Mouse (Mus musculus): ENCODE results near the gene Slc6a16. TPM values are rescaled to one million over a fixed set of nuclear protein-coding genes. Genes with fewer than 3 reads are reported as not detected.

The Slc6a16 gene
- polyA plus RNA-seq, 1 experiment from 2014 or later: 0.11 TPM

Other genes with a start within 250 kb of the Slc6a16 start
- gene Irf3, start 243.4 kb upstream of the Slc6a16 start, polyA plus RNA-seq (2014; fragmentation: Nextera tagmentation; extraction: Ambion mirVana): 67.1 and 72.3 TPM in 2 replicates
- gene Bcl2l12, start 242.4 kb upstream of the Slc6a16 start, polyA plus RNA-seq (2014; fragmentation: Nextera tagmentation; extraction: Ambion mirVana): 51.6 and 52.9 TPM in 2 replicates
- 54.7 and 57.6 TPM in 2 replicates for gene Scaf1, start 224.7 kb upstream of the Slc6a16 start, polyA plus RNA-seq (2014; fragmentation: Nextera tagmentation; extraction: Ambion mirVana)
- 17.7 and 20.0 TPM in 2 replicates for gene Rras, start 223.1 kb upstream of the Slc6a16 start, polyA plus RNA-seq (2014; fragmentation: Nextera tagmentation; extraction: Ambion mirVana)
- gene Prr12, start 188.2 kb upstream of the Slc6a16 start, polyA plus RNA-seq (2014; fragmentation: Nextera tagmentation; extraction: Ambion mirVana): 12.9 and 13.2 TPM in 2 replicates
- 59.3 and 65.1 TPM in 2 replicates for gene Nosip, start 178.7 kb upstream of the Slc6a16 start, polyA plus RNA-seq (2014; fragmentation: Nextera tagmentation; extraction: Ambion mirVana)
- gene Prrg2, start 178.4 kb upstream of the Slc6a16 start, polyA plus RNA-seq (2014; fragmentation: Nextera tagmentation; extraction: Ambion mirVana): 14.8 and 16.2 TPM in 2 replicates
- gene Rcn3, start 148.9 kb upstream of the Slc6a16 start, polyA plus RNA-seq (2014; fragmentation: Nextera tagmentation; extraction: Ambion mirVana): 142 and 151 TPM in 2 replicates
- gene Fcgrt, start 137.2 kb upstream of the Slc6a16 start, polyA plus RNA-seq (2014; fragmentation: Nextera tagmentation; extraction: Ambion mirVana): 11.3 and 12.8 TPM in 2 replicates
- gene Rps11, start 116.6 kb upstream of the Slc6a16 start, polyA plus RNA-seq (2014; fragmentation: Nextera tagmentation; extraction: Ambion mirVana): 1,454 and 1,462 TPM in 2 replicates
- 1,071 and 1,190 TPM in 2 replicates for gene Rpl13a, start 112.3 kb upstream of the Slc6a16 start, polyA plus RNA-seq (2014; fragmentation: Nextera tagmentation; extraction: Ambion mirVana)
- gene Gm45713, start 104.9 kb upstream of the Slc6a16 start, polyA plus RNA-seq (2014; fragmentation: Nextera tagmentation; extraction: Ambion mirVana): 0.21 and 0.30 TPM in 2 replicates
- 0.76 and 0.85 TPM in 2 replicates for gene Flt3l, start 104.7 kb upstream of the Slc6a16 start, polyA plus RNA-seq (2014; fragmentation: Nextera tagmentation; extraction: Ambion mirVana)
- gene Pih1d1, start 86.8 kb upstream of the Slc6a16 start, polyA plus RNA-seq (2014; fragmentation: Nextera tagmentation; extraction: Ambion mirVana): 98.4 and 108 TPM in 2 replicates
- gene Aldh16a1, start 86.5 kb upstream of the Slc6a16 start, polyA plus RNA-seq (2014; fragmentation: Nextera tagmentation; extraction: Ambion mirVana): 34.2 and 37.6 TPM in 2 replicates
- gene Slc17a7, start 77.1 kb upstream of the Slc6a16 start, polyA plus RNA-seq (2014; fragmentation: Nextera tagmentation; extraction: Ambion mirVana): 2.3 and 3.6 TPM in 2 replicates
- gene Gfy, start 61.5 kb upstream of the Slc6a16 start, polyA plus RNA-seq (2014; fragmentation: Nextera tagmentation; extraction: Ambion mirVana): not detected in 2 replicates
- not detected in 2 replicates for gene Pth2, start 60.1 kb upstream of the Slc6a16 start, polyA plus RNA-seq (2014; fragmentation: Nextera tagmentation; extraction: Ambion mirVana)
- gene Ccdc155, start 36.2 kb upstream of the Slc6a16 start, polyA plus RNA-seq (2014; fragmentation: Nextera tagmentation; extraction: Ambion mirVana): 0.27 and 0.47 TPM in 2 replicates
- gene Dkkl1, start 28.9 kb upstream of the Slc6a16 start, polyA plus RNA-seq (2014; fragmentation: Nextera tagmentation; extraction: Ambion mirVana): 3.1 and 5.2 TPM in 2 replicates
- 247 and 252 TPM in 2 replicates for gene Tead2, start 25.3 kb upstream of the Slc6a16 start, polyA plus RNA-seq (2014; fragmentation: Nextera tagmentation; extraction: Ambion mirVana)
- gene Cd37, start 2.0 kb upstream of the Slc6a16 start, polyA plus RNA-seq (2014; fragmentation: Nextera tagmentation; extraction: Ambion mirVana): 0.74 and 0.76 TPM in 2 replicates
- gene Slc6a21, start 36.4 kb downstream of the Slc6a16 start, polyA plus RNA-seq (2014; fragmentation: Nextera tagmentation; extraction: Ambion mirVana): not detected in 2 replicates
- gene Trpm4, start 92.7 kb downstream of the Slc6a16 start, polyA plus RNA-seq (2014; fragmentation: Nextera tagmentation; extraction: Ambion mirVana): 6.5 and 8.6 TPM in 2 replicates
- gene Hrc, start 94.2 kb downstream of the Slc6a16 start, polyA plus RNA-seq (2014; fragmentation: Nextera tagmentation; extraction: Ambion mirVana): 0.87 and 1.1 TPM in 2 replicates
- gene Ppfia3, start 125.9 kb downstream of the Slc6a16 start, polyA plus RNA-seq (2014; fragmentation: Nextera tagmentation; extraction: Ambion mirVana): 11.9 and 12.1 TPM in 2 replicates
- gene Lin7b, start 129.5 kb downstream of the Slc6a16 start, polyA plus RNA-seq (2014; fragmentation: Nextera tagmentation; extraction: Ambion mirVana): 1.6 and 3.4 TPM in 2 replicates
- 66.4 and 74.1 TPM in 2 replicates for gene Snrnp70, start 154.7 kb downstream of the Slc6a16 start, polyA plus RNA-seq (2014; fragmentation: Nextera tagmentation; extraction: Ambion mirVana)
- gene Kcna7, start 164.6 kb downstream of the Slc6a16 start, polyA plus RNA-seq (2014; fragmentation: Nextera tagmentation; extraction: Ambion mirVana): 0.20 TPM in 1 of 2 replicates, not detected in the other
- 1.2 and 1.6 TPM in 2 replicates for gene Ntf5, start 172.6 kb downstream of the Slc6a16 start, polyA plus RNA-seq (2014; fragmentation: Nextera tagmentation; extraction: Ambion mirVana)
- not detected in 2 replicates for gene Lhb, start 179.7 kb downstream of the Slc6a16 start, polyA plus RNA-seq (2014; fragmentation: Nextera tagmentation; extraction: Ambion mirVana)
- 32.8 and 37.2 TPM in 2 replicates for gene Gys1, start 193.8 kb downstream of the Slc6a16 start, polyA plus RNA-seq (2014; fragmentation: Nextera tagmentation; extraction: Ambion mirVana)
- gene Ruvbl2, start 197.0 kb downstream of the Slc6a16 start, polyA plus RNA-seq (2014; fragmentation: Nextera tagmentation; extraction: Ambion mirVana): 165 and 172 TPM in 2 replicates
- gene Ftl1, start 218.8 kb downstream of the Slc6a16 start, polyA plus RNA-seq (2014; fragmentation: Nextera tagmentation; extraction: Ambion mirVana): 5,316 and 5,449 TPM in 2 replicates
- 193 and 206 TPM in 2 replicates for gene Bax, start 225.8 kb downstream of the Slc6a16 start, polyA plus RNA-seq (2014; fragmentation: Nextera tagmentation; extraction: Ambion mirVana)
- 0.26 and 0.57 TPM in 2 replicates for gene Tulp2, start 240.8 kb downstream of the Slc6a16 start, polyA plus RNA-seq (2014; fragmentation: Nextera tagmentation; extraction: Ambion mirVana)
- not detected in 2 replicates for gene Gm45808, start 245.7 kb downstream of the Slc6a16 start, polyA plus RNA-seq (2014; fragmentation: Nextera tagmentation; extraction: Ambion mirVana)
- 2.8 and 2.9 TPM in 2 replicates for gene Dhdh, start 247.7 kb downstream of the Slc6a16 start, polyA plus RNA-seq (2014; fragmentation: Nextera tagmentation; extraction: Ambion mirVana)

Measured in neural tube, embryonic 11.5 days (tissue).